Mouse (Mus musculus) erythroblast, embryonic 14.5 days (primary cell): ENCODE measurements at regions not wholly inside any gene's neighbourhood (a gene's known extent, or its start where the extent isn't known, plus 50 kb on each side); places are given as distances from the start of the nearest gene placed in this dataset.

Experiments
- H3K27me3 ChIP-seq: 2 replicates; pipeline ENCODE4 v1.6.1; 2012; ENCODE audit warnings: inconsistent platforms; ENCODE audit not compliant: control insufficient read depth
- H3K36me3 ChIP-seq: 2 replicates; pipeline ENCODE4 v1.6.1; 2012; ENCODE audit warnings: mild to moderate bottlenecking, inconsistent platforms; ENCODE audit not compliant: control insufficient read depth
- H3K4me1 ChIP-seq: 2 replicates; pipeline ENCODE4 v1.6.1; 2012; ENCODE audit warnings: inconsistent platforms; ENCODE audit not compliant: control insufficient read depth
- H3K4me3 ChIP-seq: replicated peaks from 2 replicates; pipeline ENCODE3; 2012; ENCODE audit warnings: moderate library complexity, mild to moderate bottlenecking, inconsistent platforms
- H3K9me3 ChIP-seq: 2 replicates; pipeline ENCODE4 v1.6.1; 2012; ENCODE audit warnings: low read length, inconsistent platforms, mixed read lengths; ENCODE audit not compliant: control insufficient read depth
- GATA1 ChIP-seq: IDR thresholded peaks from 2 replicates; pipeline ENCODE4 v1.6.1; 2012; ENCODE audit warnings: low read length, inconsistent platforms, mixed read lengths
- TAL1 ChIP-seq: IDR thresholded peaks from 3 replicates; pipeline ENCODE4 v1.6.1; 2012; ENCODE audit warnings: low read length, inconsistent platforms, mixed read lengths

DNA sequence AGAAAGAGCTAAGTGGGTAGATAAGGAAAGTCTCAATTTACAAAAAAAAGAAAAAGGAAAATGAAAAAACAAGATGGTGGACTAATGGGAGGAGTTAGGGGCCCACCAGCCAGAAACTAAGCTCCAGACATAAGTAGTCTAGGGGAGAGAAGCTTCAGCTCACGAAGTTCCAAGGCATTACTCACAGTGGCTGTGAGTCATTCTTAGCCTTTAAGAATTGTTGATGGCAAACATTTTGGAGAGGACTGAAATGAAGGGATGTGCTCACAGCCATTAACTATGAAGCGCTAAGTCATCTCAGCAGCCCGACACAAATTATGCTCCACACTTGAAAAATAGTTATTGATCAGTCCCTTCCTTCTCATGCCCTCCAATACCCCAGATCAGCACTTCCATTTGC, 198.6 kb upstream of the Ppargc1a start:
- H3K27me3 ChIP-seq, result no peaks in the 10 kb centered on the region
- no peak overlapping the region for H3K4me3 ChIP-seq
- no peaks in the 10 kb centered on the region for H3K36me3 ChIP-seq
- no peaks in the 10 kb centered on the region for H3K9me3 ChIP-seq
- no peaks in the 10 kb centered on the region for H3K4me1 ChIP-seq
- TF ChIP-seq GATA1 (no peak), TAL1 (no peak)

GRCm38 (mm10) chr5:51764416-51764815, 196.9 kb upstream of the Ppargc1a start:
- Histone ChIP-seq H3K9me3 (no peaks in the 10 kb centered on the region), H3K27me3 (no peaks in the 10 kb centered on the region), H3K4me1 (no peaks in the 10 kb centered on the region), H3K36me3 (no peaks in the 10 kb centered on the region), H3K4me3 (no peak overlapping the region)
- TF ChIP-seq GATA1 (no peak), TAL1 (no peak)

DNA sequence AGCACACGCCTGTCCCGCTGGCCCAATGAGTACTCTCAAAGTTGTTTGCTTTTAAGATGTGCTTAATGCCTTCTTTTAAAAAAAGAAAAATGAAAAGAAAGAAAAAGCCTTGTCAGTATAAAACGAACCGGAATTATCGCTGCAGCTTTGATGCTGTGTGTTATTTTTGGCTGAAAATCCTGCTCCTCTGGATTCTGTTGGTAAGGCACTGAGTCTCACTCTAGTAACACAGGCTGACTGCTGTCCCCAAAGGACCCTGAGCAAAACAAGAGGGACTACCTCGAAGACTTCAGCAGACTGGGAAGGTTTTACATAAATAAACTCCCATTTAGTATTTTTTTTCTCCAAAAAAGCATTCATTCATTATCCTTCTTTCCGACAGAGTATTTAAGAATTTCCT, 196.1 kb upstream of the Ppargc1a start:
- Histone ChIP-seq H3K36me3 (no peaks in the 10 kb centered on the region), H3K27me3 (no peaks in the 10 kb centered on the region), H3K9me3 (no peaks in the 10 kb centered on the region), H3K4me1 (no peaks in the 10 kb centered on the region), H3K4me3 (no peak overlapping the region)
- TF ChIP-seq GATA1, result no peak
- no peak for TF ChIP-seq TAL1

DNA sequence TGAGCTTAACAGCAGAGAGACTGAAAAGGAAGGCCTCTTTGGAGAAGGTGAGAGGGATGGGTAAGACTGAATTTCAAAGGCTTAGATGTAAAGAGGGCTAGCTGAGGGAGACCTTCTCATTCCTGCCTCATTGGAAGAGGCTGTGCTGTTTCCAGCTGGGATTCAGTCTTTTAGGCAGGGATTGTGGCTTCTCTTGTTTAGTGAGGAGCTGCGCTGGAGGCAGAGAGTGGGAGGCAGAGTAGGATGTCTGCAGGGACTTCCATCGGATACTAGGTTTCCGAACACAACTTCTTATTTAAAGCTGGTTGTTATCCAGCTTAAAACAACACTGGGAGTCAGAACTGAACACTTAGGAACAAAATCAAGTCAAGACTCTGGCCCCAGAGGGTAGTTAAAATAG, 194.8 kb upstream of the Ppargc1a start:
- H3K4me3 ChIP-seq, result no peak overlapping the region
- H3K9me3 ChIP-seq, result no peaks in the 10 kb centered on the region
- H3K4me1 ChIP-seq, result no peaks in the 10 kb centered on the region
- TF ChIP-seq GATA1, result no peak
- no peak for TF ChIP-seq TAL1
- H3K36me3 ChIP-seq, result no peaks in the 10 kb centered on the region
- no peaks in the 10 kb centered on the region for H3K27me3 ChIP-seq

GRCm38 (mm10) chr5:51758289-51758688, 190.8 kb upstream of the Ppargc1a start:
- Histone ChIP-seq H3K36me3 (no peaks in the 10 kb centered on the region), H3K9me3 (no peaks in the 10 kb centered on the region), H3K4me3 (no peak overlapping the region), H3K27me3 (no peaks in the 10 kb centered on the region), H3K4me1 (no peaks in the 10 kb centered on the region)
- no peak for TF ChIP-seq TAL1

DNA sequence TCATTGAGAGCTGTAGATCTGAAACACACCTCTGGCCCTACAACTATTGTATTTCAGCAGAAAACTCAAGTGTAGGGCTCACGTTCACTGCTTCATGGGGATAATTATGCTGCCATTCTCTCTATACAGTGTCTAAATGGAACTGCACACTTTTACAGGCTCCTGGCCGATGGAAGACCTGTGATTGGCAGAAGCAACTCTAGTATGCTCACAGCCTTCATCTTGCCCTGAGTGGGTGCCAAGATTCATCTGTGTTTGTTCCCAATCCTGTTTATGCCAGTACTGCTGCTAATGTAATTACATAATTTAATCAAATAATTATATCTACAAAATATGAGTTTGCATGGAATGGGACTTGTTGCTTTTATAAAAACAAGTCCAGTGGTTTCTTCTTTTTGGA, 190.3 kb upstream of the Ppargc1a start:
- no peak for TF ChIP-seq GATA1
- TF ChIP-seq TAL1, result no peak
- Histone ChIP-seq H3K4me1 (no peaks in the 10 kb centered on the region), H3K36me3 (no peaks in the 10 kb centered on the region), H3K4me3 (no peak overlapping the region), H3K27me3 (no peaks in the 10 kb centered on the region), H3K9me3 (no peaks in the 10 kb centered on the region)

DNA sequence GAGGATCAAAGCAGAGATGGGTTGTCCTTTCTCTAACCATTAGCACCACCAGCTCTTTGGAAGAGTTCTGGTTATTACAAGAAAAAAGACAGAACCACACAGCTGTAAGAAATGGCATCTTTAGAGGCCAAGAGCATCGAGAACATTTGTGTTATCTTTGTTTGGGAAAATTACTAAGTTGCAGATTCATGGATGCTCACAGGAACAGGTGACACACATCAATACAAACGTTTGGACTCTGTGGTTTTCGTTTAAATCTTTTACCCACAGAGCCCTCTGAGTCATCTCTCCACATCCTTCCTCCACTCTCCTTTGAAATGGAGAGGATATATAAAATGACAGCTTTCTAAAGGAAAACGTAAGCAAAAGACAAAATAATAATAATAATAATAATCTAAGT, 184.5 kb upstream of the Ppargc1a start:
- no peaks in the 10 kb centered on the region for H3K27me3 ChIP-seq
- no peak overlapping the region for H3K4me3 ChIP-seq
- no peak for TF ChIP-seq GATA1
- TF ChIP-seq TAL1, result no peak
- no peaks in the 10 kb centered on the region for H3K9me3 ChIP-seq
- H3K36me3 ChIP-seq, result no peaks in the 10 kb centered on the region
- no peaks in the 10 kb centered on the region for H3K4me1 ChIP-seq

- Histone ChIP-seq H3K36me3 (no peaks in the 10 kb centered on the region), H3K4me3 (no peak overlapping the region), H3K9me3 (no peaks in the 10 kb centered on the region), H3K4me1 (no peaks in the 10 kb centered on the region), H3K27me3 (no peaks in the 10 kb centered on the region)
- TF ChIP-seq GATA1 (no peak), TAL1 (no peak)
Observed at GRCm38 (mm10) chr5:51750456-51750855, 182.9 kb upstream of the Ppargc1a start.

DNA sequence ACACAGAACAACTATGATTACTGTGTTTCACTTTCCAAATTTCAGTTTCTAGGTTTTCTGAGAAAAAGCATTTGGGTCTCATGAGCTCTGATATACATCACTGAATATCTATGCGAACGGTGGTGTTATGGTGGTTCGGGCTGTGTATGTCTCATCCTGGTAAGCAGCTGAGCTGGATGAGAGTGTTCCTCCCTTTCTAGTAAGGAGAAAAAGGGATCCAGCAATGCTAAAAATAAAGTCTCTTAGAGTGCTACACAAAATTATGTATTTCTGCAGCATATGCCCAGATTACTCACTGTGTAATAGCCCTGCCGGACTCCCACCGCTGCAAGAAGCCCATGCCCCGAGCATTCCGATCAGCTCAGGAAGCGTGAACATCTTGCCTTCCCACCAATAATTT, 173.4 kb upstream of the Ppargc1a start:
- Histone ChIP-seq H3K36me3 (no peaks in the 10 kb centered on the region), H3K4me1 (no peaks in the 10 kb centered on the region), H3K27me3 (no peaks in the 10 kb centered on the region), H3K9me3 (no peaks in the 10 kb centered on the region), H3K4me3 (no peak overlapping the region)
- TF ChIP-seq TAL1 (no peak), GATA1 (no peak)

DNA sequence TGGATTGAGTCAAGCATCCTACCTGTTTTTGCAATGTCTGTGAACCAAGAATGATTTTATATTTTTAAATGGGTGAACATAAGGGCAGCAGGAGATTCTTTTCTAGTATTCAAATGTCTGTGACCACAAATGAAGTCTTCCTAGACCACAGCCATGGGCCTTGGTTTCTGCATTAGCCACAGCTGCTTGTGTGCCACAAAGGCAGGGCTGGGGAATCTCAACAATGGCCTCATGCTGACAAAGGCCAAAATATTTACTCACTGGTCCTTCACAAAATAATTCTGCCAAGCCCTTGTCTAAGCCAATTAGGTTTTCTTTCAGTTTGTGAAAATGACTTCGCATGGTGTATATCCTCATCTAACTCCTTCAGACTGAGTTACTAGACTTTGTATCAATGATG, 162.7 kb upstream of the Ppargc1a start:
- Histone ChIP-seq H3K27me3 (no peaks in the 10 kb centered on the region), H3K4me1 (no peaks in the 10 kb centered on the region), H3K4me3 (no peak overlapping the region), H3K36me3 (no peaks in the 10 kb centered on the region), H3K9me3 (no peaks in the 10 kb centered on the region)
- TF ChIP-seq TAL1 (no peak), GATA1 (no peak)
